Mouse (Mus musculus) embryonic facial prominence, embryonic 10.5 days (tissue): ENCODE data around the gene Arnt2. TPM values are rescaled to one million over a fixed set of nuclear protein-coding genes. Genes with fewer than 3 reads are reported as not detected.

Source experiments
- DNase-seq: peaks from one replicate; pipeline ENCODE4 v3.0.0-alpha.2; 2017; ENCODE audit warnings: low spot score
- H3K27ac ChIP-seq: fragments of 300-500 bp; sonication (generic); replicated peaks from 2 replicates; pipeline ENCODE4 v1.5.1; 2016; ENCODE audit warnings: mild to moderate bottlenecking
- H3K27me3 ChIP-seq: fragments of 300-500 bp; sonication (generic); replicated peaks from 2 replicates; pipeline ENCODE4 v1.6.1; 2016; ENCODE audit warnings: low read depth, mild to moderate bottlenecking; ENCODE audit not compliant: poor library complexity, severe bottlenecking
- H3K36me3 ChIP-seq: fragments of 300-500 bp; sonication (generic); replicated peaks from 2 replicates; pipeline ENCODE4 v1.6.1; 2016; ENCODE audit warnings: mild to moderate bottlenecking, moderate library complexity
- H3K4me1 ChIP-seq: fragments of 300-500 bp; sonication (generic); 2 replicates; pipeline ENCODE4 v1.6.1; 2016
- H3K4me3 ChIP-seq: fragments of 300-500 bp; sonication (generic); 2 replicates; pipeline ENCODE4 v1.5.1; 2016; ENCODE audit warnings: mild to moderate bottlenecking, moderate library complexity
- H3K9me3 ChIP-seq: fragments of 300-500 bp; sonication (generic); 2 replicates; pipeline ENCODE4 v1.6.1; 2016; ENCODE audit warnings: mild to moderate bottlenecking
- WGBS: fragments of 180-500 bp; shearing (Covaris S2); methylation state at CpG from one replicate; pipeline ENCODE4 v1.1.7; 2016; 5-methylcytosine and 5-hydroxymethylcytosine counted together
- polyA plus RNA-seq: library from polyadenylated mRNA; unstranded; fragments of >200 nt; fragmentation: Nextera tagmentation; extraction: Ambion mirVana; gene quantifications from 2 replicates; pipeline ENCODE4 v1.2.1, GENCODE M21; 2016

Gene Arnt2
- polyA plus RNA-seq, 1 experiment from 2014 or later = 22.2 TPM

DNA sequence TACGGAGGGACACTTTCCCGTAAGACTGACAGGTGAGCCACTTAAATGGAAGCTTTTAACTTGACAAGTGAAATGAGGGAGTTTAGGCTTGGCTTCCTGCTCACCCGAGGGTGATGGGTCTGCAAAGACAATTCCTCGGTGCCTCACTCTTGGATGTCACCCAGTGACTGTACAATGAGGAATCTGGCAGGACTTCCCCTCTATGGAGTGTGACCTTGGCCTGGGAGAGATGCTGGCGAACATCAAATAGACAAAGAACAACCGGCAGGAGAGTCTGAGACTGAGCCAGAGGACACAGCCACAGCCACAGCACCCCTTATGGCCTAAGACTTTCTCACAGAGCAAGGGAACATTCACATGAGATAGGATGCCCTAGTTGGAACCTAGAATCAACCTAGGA, 148.6 kb downstream of the Arnt2 start:
- no peak overlapping the region for H3K27ac ChIP-seq
- no peak for DNase-seq
- H3K4me1 ChIP-seq = 0 out of 2 replicates have a peak, but pooled peaks cover 2% of the 10 kb centered on the region
- no peaks in the 10 kb centered on the region for H3K9me3 ChIP-seq
- H3K36me3 ChIP-seq = peaks cover 84% of the 10 kb centered on the region
- WGBS = 85% methylated on average over 6 of the region's 6 CpGs
- no peaks in the 10 kb centered on the region for H3K27me3 ChIP-seq
- H3K4me3 ChIP-seq = no peak overlapping the region

DNA sequence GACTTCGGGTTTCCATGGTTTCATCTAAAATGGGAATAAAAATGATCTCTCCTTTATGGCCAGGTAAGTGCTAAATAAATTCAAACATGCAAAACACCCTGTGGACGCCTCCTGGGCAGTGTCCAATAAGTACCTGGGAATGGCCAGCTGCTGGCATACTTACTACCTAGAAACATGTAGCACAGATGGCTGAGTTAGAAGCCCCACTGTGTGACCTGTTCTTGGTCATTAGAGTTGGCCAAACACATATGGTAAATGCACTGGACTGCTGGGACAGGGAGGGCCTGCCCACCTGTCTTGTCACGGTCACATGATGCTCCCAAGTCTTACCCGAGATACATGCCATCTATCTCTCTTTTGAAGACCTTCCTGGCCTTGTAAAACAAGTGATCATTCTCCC, 149.6 kb downstream of the Arnt2 start:
- H3K9me3 ChIP-seq = no peaks in the 10 kb centered on the region
- peaks cover 77% of the 10 kb centered on the region for H3K36me3 ChIP-seq
- H3K27me3 ChIP-seq = no peaks in the 10 kb centered on the region
- 85% methylated on average over 4 of the region's 4 CpGs for WGBS
- no peak overlapping the region for H3K27ac ChIP-seq
- 0 out of 2 replicates have a peak, but pooled peaks cover 4% of the 10 kb centered on the region for H3K4me1 ChIP-seq
- no peak overlapping the region for H3K4me3 ChIP-seq
- DNase-seq = no peak

DNA sequence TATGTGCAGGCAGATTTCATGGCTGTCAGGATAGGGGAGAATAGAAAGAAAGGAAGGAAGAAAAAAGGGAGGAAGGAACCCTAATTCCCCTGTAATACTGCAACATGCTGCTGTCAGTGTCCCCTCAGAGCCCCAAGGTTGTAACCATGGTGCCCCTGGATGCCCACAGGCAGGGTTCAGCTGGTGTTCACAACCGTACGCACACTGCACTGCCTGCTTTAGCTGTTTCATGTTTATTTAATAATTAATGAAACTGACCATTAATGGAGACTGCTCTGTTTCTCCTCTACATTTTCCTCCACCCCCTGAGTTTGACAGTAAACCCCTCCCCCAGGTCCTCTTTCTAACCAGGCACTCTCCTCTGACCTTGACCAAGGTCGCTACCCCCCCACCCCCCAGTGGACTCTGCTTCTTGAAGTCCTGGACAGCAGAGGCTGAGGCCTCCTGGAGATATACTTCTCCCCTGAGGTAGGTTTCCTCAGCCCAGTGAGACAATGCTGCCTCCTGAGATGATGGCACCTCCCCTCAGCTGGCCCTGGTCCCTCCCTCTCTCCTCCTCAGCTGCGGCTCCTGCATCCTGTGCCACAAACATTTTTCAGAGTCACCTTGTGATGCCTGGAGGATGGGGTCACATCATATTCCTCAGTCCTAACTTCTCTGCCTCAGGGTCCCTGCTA, 150.5 kb downstream of the Arnt2 start:
- DNase-seq = no peak
- 0 out of 2 replicates have a peak, but pooled peaks cover 4% of the 10 kb centered on the region for H3K4me1 ChIP-seq
- no peak overlapping the region for H3K4me3 ChIP-seq
- H3K27me3 ChIP-seq = no peaks in the 10 kb centered on the region
- no peak overlapping the region for H3K27ac ChIP-seq
- H3K36me3 ChIP-seq = peaks cover 76% of the 10 kb centered on the region
- WGBS = 83% methylated on average over 4 of the region's 4 CpGs
- H3K9me3 ChIP-seq = no peaks in the 10 kb centered on the region

DNA sequence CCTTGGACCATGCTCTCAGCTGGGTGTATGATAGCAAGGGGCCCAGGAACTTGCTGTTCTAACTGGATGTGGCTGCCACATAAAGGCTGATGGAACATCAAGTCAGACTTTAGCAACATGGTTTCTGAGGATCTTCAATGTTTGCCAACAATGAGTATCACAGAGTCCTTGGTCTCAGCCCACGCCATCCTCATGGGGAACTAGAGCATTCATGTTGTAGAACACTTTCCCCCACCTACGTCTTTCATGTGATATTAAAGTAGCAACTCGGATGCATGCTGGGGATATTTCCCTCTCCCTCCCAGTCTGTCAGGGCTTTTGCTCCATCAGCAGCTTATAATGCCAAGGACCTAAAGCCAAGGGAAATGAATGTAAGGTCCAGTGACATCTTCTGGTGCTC, 153.3 kb downstream of the Arnt2 start:
- H3K4me3 ChIP-seq = no peak overlapping the region
- WGBS = 91% methylated on average over 3 of the region's 3 CpGs

DNA sequence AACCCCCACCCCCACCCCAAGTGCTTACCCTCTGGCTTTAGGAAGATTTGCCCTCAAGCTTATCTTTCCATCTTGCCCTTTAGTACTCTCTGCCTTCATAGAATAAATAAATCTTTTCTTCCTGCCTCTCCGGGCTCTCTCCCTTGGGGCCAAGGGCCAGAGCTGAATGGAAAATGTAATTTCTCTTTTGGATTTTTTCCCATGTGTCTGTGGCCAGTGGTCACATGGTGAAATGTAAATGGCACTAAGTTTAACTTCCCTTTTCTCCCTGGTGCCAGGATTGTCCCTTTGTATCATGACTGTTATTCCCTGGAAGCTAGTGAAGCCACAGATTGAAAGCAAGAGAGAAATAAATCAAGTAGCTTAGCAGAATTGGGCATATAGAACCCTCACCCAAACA, 153.7 kb downstream of the Arnt2 start:
- Histone ChIP-seq H3K27ac (no peak overlapping the region), H3K9me3 (no peaks in the 10 kb centered on the region), H3K4me1 (0 out of 2 replicates have a peak, but pooled peaks cover 4% of the 10 kb centered on the region), H3K4me3 (no peak overlapping the region), H3K27me3 (no peaks in the 10 kb centered on the region), H3K36me3 (peaks cover 81% of the 10 kb centered on the region)
- DNase-seq = no peak
- 54% methylated on average over 1 of the region's 1 CpGs for WGBS

More for the DNA sequence above, 153.3 kb downstream of the Arnt2 start:
- Histone ChIP-seq H3K27me3 (no peaks in the 10 kb centered on the region), H3K9me3 (no peaks in the 10 kb centered on the region), H3K27ac (no peak overlapping the region), H3K36me3 (peaks cover 81% of the 10 kb centered on the region), H3K4me1 (0 out of 2 replicates have a peak, but pooled peaks cover 4% of the 10 kb centered on the region)
- no peak for DNase-seq

DNA sequence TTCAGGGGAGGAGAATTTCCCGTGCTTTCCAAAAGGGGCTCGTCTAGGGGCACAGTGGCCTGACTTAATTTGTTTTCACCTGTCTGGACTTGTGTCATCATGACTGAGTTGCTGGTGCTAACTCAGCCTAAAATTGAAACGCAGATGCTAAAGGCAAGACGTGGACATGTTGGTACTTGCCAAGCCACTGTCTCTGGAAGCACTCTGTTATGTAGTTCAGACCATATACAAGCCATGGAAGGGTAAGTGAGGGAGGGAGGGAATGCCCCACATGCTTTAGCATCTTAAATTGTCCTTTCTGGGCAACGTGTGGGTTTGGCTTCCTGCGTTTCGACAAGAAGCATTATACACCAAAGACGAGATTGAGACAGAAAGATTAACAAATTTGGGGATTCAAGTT, 155.1 kb downstream of the Arnt2 start:
- no peak overlapping the region for H3K4me3 ChIP-seq
- H3K36me3 ChIP-seq = peaks cover 83% of the 10 kb centered on the region
- H3K27me3 ChIP-seq = no peaks in the 10 kb centered on the region
- 0 out of 2 replicates have a peak, but pooled peaks cover 4% of the 10 kb centered on the region for H3K4me1 ChIP-seq
- H3K9me3 ChIP-seq = no peaks in the 10 kb centered on the region
- WGBS = 73% methylated on average over 8 of the region's 8 CpGs
- DNase-seq = peak; percentile 17
- H3K27ac ChIP-seq = no peak overlapping the region

DNA sequence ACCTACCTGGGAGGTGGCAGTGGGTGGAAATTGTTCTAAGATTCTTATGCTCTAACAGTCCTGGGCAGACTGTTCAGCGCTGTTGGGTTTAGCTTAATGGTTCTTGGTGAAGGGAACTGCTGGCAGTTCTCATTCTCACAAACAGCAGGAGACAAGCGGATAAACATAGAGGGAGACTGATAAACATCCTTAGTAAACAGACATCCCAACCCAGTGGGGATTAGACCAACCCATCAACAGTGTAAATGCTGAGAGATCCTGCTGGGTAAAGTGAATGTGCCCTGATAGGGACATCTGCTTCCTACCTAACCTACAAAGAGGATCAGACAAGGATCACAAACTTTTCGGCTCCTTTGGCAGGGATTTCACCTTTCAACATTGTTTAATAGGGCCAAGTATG, 155.7 kb downstream of the Arnt2 start:
- Histone ChIP-seq H3K27ac (no peak overlapping the region), H3K9me3 (no peaks in the 10 kb centered on the region), H3K4me3 (no peak overlapping the region), H3K36me3 (peaks cover 83% of the 10 kb centered on the region), H3K27me3 (no peaks in the 10 kb centered on the region), H3K4me1 (0 out of 2 replicates have a peak, but pooled peaks cover 4% of the 10 kb centered on the region)
- DNase-seq = no peak
- WGBS = 64% methylated on average over 3 of the region's 3 CpGs

DNA sequence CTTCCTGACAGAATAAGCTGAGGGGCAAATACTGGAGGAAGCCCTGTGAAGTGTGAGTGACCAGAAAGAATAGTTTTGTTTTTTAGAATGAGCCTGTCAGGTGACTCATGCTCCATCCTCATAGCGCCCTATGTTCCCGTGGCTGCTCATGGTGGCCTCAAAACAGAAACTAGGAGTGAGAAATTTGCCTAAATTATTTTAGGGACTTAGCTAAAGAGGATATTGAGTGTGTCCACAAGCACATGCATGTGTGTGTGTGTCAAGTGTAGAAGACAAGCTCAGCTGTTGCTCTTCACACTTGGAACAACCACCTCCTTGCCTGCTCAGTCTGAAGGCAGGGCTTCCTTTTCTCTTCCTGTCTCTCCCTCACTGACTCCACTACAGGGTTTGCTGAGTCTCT, 158.3 kb downstream of the Arnt2 start:
- Histone ChIP-seq H3K27me3 (no peaks in the 10 kb centered on the region), H3K4me3 (no peak overlapping the region), H3K27ac (no peak overlapping the region), H3K9me3 (no peaks in the 10 kb centered on the region), H3K36me3 (peaks cover 74% of the 10 kb centered on the region), H3K4me1 (peaks cover 10% of the 10 kb centered on the region)
- DNase-seq = no peak
- 89% methylated on average over 2 of the region's 2 CpGs for WGBS

DNA sequence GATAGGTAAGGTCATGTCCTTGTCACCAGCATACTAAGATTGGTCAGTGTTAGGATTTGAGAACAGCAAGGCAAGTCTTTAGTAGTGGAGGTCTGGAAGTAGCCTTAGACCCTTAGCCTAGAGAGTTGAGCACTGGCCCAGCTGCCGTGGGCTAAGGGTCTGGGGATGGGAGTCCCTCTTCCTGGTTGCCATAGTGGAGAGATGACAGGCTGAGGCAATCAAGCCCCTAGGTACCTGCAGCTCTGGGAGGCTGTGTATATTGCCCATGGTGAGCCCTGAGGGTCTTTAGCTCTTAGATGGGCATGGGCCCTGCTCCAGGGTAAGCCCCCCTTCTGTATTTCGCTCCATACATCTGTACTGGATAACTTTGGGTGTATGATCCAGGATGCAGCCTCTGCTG, 159.2 kb downstream of the Arnt2 start:
- 88% methylated on average over 2 of the region's 2 CpGs for WGBS
- Histone ChIP-seq H3K36me3 (peaks cover 70% of the 10 kb centered on the region), H3K9me3 (no peaks in the 10 kb centered on the region), H3K27ac (no peak overlapping the region), H3K4me1 (peaks cover 6% of the 10 kb centered on the region), H3K27me3 (no peaks in the 10 kb centered on the region), H3K4me3 (no peak overlapping the region)
- DNase-seq = no peak

DNA sequence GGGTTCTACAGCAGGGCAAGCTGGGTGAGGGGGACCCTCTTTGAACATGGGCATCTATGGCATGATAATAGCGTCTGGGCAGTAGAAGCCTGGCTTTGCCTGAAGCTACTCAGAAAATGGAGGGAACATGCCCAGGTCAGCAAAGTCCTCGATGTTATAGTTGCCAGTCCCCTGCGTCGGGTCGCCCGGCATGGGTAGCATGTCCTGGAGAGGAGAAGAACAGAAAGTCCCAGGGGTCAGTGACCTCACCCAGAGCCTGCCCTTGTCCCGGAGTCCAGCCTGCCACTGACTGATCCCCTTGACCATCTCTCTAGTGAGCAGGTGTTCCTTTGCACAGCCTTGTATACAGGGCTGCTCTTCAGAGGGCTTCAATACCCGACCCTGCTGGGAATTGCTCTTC, 160.0 kb downstream of the Arnt2 start:
- Histone ChIP-seq H3K4me3 (no peak overlapping the region), H3K9me3 (no peaks in the 10 kb centered on the region), H3K4me1 (peaks cover 6% of the 10 kb centered on the region), H3K27me3 (no peaks in the 10 kb centered on the region), H3K36me3 (peaks cover 64% of the 10 kb centered on the region), H3K27ac (no peak overlapping the region)
- WGBS = 81% methylated on average over 8 of the region's 8 CpGs
- DNase-seq = no peak

DNA sequence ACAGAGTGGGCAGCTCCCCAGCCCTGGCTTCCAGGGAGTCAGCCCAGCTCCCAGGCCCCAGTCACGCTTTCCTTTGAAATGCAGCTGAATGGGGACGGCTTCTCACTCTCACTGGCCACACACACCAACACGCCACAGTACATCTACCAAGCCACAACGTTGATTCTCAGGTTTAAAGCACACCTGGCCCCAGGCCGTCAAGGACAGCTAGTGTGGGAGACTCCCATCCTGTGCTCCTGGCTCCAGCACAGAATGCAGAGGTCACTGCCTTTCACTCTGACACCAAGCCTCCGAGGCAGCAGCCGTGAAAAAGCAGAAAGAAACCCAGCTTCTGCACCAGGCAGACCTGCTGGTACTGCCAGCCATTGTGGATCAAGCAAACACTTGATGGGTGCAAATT, 160.6 kb downstream of the Arnt2 start:
- peaks cover 60% of the 10 kb centered on the region for H3K36me3 ChIP-seq
- peaks cover 6% of the 10 kb centered on the region for H3K4me1 ChIP-seq
- H3K27ac ChIP-seq = no peak overlapping the region
- H3K4me3 ChIP-seq = no peak overlapping the region
- no peak for DNase-seq
- whole genome bisulfite sequencing = 53% methylated on average over 7 of the region's 7 CpGs
- H3K9me3 ChIP-seq = no peaks in the 10 kb centered on the region
- H3K27me3 ChIP-seq = no peaks in the 10 kb centered on the region

DNA sequence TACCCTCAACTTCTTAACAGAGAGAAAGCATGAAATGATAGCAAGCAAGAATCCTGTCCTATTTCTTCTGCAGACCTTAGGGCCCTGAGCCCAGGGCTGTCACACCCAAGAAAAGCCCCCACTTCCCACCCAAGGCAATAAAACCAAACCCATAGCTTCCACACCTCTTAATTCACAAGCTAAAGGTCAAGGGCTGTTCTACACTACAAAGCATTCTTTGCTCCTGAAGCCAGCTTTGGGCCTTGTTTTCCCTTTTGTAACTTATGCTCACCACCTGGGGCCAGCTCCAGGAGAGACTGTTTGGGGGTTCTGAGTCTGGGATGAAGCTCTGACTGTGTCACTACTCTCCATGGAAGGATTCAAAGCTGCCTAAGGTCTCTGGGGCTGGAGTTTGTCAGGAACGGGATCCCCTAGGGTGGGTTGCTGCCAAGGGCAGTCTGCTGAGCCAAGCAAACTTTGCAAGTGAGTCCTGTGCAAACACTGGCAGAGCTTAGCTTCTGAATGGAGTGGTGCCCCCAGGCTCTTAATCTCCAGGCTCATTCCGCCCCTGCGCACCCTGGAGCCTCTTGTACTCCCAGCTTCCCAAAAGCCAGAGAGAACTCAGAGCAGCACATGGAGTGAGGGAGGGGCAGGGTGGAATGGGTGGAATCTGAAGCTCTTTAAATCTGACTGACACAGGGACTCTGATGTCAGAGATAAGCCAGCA, 161.9 kb downstream of the Arnt2 start:
- peaks cover 47% of the 10 kb centered on the region for H3K36me3 ChIP-seq
- H3K9me3 ChIP-seq = no peaks in the 10 kb centered on the region
- DNase-seq = no peak
- no peaks in the 10 kb centered on the region for H3K27me3 ChIP-seq
- no peak overlapping the region for H3K27ac ChIP-seq
- H3K4me3 ChIP-seq = no peak overlapping the region
- peaks cover 6% of the 10 kb centered on the region for H3K4me1 ChIP-seq
- 31% methylated on average over 3 of the region's 3 CpGs for WGBS

DNA sequence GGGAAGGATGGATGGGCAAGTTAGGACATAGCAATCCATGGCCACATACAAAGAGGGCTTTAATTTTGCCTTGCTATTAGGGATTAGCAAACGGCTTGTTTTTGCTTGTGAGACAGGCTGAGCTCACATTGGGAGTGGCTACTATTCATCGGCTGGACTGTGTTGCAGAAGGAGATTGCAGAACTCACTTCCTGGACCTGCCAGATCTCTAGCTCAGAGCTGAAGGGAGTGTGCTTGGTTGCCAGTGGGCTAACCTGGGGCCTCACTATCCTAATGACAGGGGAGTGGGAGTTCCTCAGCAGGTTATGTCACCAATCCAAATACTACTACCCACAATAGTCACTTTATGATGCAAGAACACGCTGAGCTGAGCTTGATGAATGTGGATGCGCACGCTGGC, 163.1 kb downstream of the Arnt2 start:
- peaks cover 35% of the 10 kb centered on the region for H3K36me3 ChIP-seq
- WGBS = 89% methylated on average over 5 of the region's 5 CpGs
- no peak overlapping the region for H3K4me3 ChIP-seq
- DNase-seq = no peak
- H3K9me3 ChIP-seq = no peaks in the 10 kb centered on the region
- H3K27me3 ChIP-seq = no peaks in the 10 kb centered on the region
- H3K4me1 ChIP-seq = peaks cover 6% of the 10 kb centered on the region
- no peak overlapping the region for H3K27ac ChIP-seq
